In the genomic region with DNA sequence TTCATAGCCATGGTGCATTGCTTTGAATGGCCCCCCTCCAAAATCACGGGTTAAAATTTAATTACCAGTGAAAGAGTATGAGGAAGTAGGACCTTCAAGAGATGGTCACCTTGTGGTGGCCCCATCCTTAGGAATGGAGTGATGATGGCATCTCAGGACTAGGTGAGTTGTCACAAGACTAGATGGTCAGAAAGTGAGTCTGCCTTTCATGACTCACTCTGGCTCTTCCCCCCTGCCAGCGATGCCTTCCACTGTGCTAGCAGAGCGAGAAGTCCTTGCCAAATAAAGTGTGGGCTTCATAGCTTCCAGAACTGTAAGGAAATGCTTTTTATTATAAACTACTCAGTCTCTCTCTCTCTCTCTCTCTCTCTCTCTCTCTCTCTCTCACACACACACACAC, we compare ENCODE assay signal across 30 mouse cellular contexts.
DNase-seq lines count a peak whose midpoint lies in the region; ATAC-seq lines count a peak whose summit lies in the region.
"Had no signal": no experiment of that assay in that cellular context is flagged by ENCODE, and none has a peak within 500 bp of the region (broad histone marks: within the 10 kb centered on the region; RNA-seq: fewer than 3 reads in every experiment).

No protein-coding gene starts in this region.

- H3K9ac ChIP-seq in kidney, embryonic 15.5 days = no peak overlapping the region
- H3K9ac ChIP-seq: embryonic facial prominence, embryonic 13.5 days; embryonic facial prominence, embryonic 15.5 days; forebrain, embryonic 12.5 days had no signal

- H3K4me3 ChIP-seq in heart, embryonic 10.5 days = no peak overlapping the region
- H3K4me3 ChIP-seq in kidney, embryonic 15.5 days (replicated peaks) = no peak overlapping the region
- H3K4me3 ChIP-seq: embryonic facial prominence, embryonic 13.5 days; embryonic facial prominence, embryonic 15.5 days; erythroblast, embryonic 14.5 days; forebrain, embryonic 10.5 days; forebrain, embryonic 12.5 days had no signal

- WGBS in heart, embryonic 10.5 days = 87% methylated on average over 3 of the region's 3 CpGs
- 82% methylated on average over 3 of the region's 3 CpGs for WGBS in kidney, embryonic 15.5 days

- ATAC-seq in kidney, embryonic 15.5 days (replicated peaks; ENCODE audit: low FRiP score) = no peak
- ATAC-seq: activated CD4-positive, CD25-positive, alpha-beta regulatory T cell, adult 4 months; CD4-positive, CD25-positive, alpha-beta regulatory T cell, adult 4 months; forebrain, embryonic 14.5 days; forebrain, embryonic 16.5 days had no signal

- no peaks in the 10 kb centered on the region for H3K36me3 ChIP-seq in heart, embryonic 10.5 days
- H3K36me3 ChIP-seq in kidney, embryonic 15.5 days = no peaks in the 10 kb centered on the region
- H3K36me3 ChIP-seq: embryonic facial prominence, embryonic 13.5 days; embryonic facial prominence, embryonic 15.5 days; forebrain, embryonic 10.5 days; forebrain, embryonic 12.5 days; G1E had no signal

- no peak overlapping the region for H3K27ac ChIP-seq in heart, embryonic 10.5 days
- no peak overlapping the region for H3K27ac ChIP-seq in kidney, embryonic 15.5 days
- H3K27ac ChIP-seq: embryonic facial prominence, embryonic 13.5 days; embryonic facial prominence, embryonic 15.5 days; forebrain, embryonic 10.5 days; forebrain, embryonic 12.5 days had no signal

- peak; percentile 41 for DNase-seq in heart, embryonic 10.5 days (ENCODE audit: low spot score)
- DNase-seq in heart, adult 18-20 months = no peak
- DNase-seq in kidney, adult 9 months = peak; percentile 7
- DNase-seq in NIH3T3 (ENCODE audit: low read depth) = peak; percentile 18
- peak; percentile 18 for DNase-seq in brain, adult 2 months (ENCODE audit: low read depth, low spot score)
- no peak for DNase-seq in spleen, postnatal 14 days (ENCODE audit: low spot score in 2 of 2)
- no peak for DNase-seq in frontal cortex, postnatal 10 days (ENCODE audit: low spot score in 2 of 2)
- DNase-seq: adrenal gland, adult 8-10 months; adrenal gland, postnatal 14 days; adrenal gland, postnatal 36 days; B cell, adult 2 months; cerebellum, adult 11 months; cerebellum, adult 18-20 months; cerebellum, adult 8-10 months; cerebellum, adult 9-11 months; cerebellum, postnatal 14 days; cerebellum, postnatal 36 days; embryo, embryonic 11 days had no signal

- no peaks in the 10 kb centered on the region for H3K4me1 ChIP-seq in heart, embryonic 10.5 days
- peaks cover 9% of the 10 kb centered on the region; the same call in 1 of the 2 replicates for H3K4me1 ChIP-seq in kidney, embryonic 15.5 days
- H3K4me1 ChIP-seq: embryonic facial prominence, embryonic 13.5 days; embryonic facial prominence, embryonic 15.5 days had no signal

- no peaks in the 10 kb centered on the region for H3K9me3 ChIP-seq in heart, embryonic 10.5 days
- H3K9me3 ChIP-seq in kidney, embryonic 15.5 days (replicated peaks) = no peaks in the 10 kb centered on the region
- H3K9me3 ChIP-seq: embryonic facial prominence, embryonic 13.5 days; embryonic facial prominence, embryonic 15.5 days; forebrain, embryonic 10.5 days; forebrain, embryonic 12.5 days had no signal

- H3K4me2 ChIP-seq in kidney, embryonic 15.5 days = no peak overlapping the region
- H3K4me2 ChIP-seq: embryonic facial prominence, embryonic 13.5 days; embryonic facial prominence, embryonic 15.5 days; forebrain, embryonic 12.5 days had no signal

- H3K27me3 ChIP-seq in heart, embryonic 10.5 days (ENCODE audit: insufficient read depth, poor library complexity, severe bottlenecking) = no peaks in the 10 kb centered on the region
- no peaks in the 10 kb centered on the region for H3K27me3 ChIP-seq in kidney, embryonic 15.5 days
- H3K27me3 ChIP-seq: CH12.LX; embryonic facial prominence, embryonic 13.5 days; embryonic facial prominence, embryonic 15.5 days; forebrain, embryonic 12.5 days had no signal

Comparison
In these comparisons a context has a peak if more than half of its experiments do, and no peak if none do; other contexts are left out.
1. DNase-seq: peak in heart, embryonic 10.5 days (single experiment), kidney, adult 9 months (single experiment), NIH3T3 (single experiment) and brain, adult 2 months (single experiment); none in heart, adult 18-20 months (0 of 2), spleen, postnatal 14 days (0 of 2) and frontal cortex, postnatal 10 days (0 of 2).